Mouse (Mus musculus): ENCODE data around the gene Jagn1. TPM values are rescaled to one million over a fixed set of nuclear protein-coding genes. Genes with fewer than 3 reads are reported as not detected.

Gene Jagn1
- polyA plus RNA-seq, 1 experiment, result 32.2 TPM

GRCm38 (mm10) chr6:113469432-113469831 lies 27.1 kb downstream of the Jagn1 start:
- WGBS, result 12% methylated on average over 31 of the region's 31 CpGs
- peaks cover 4% of the 10 kb centered on the region; the same call in 1 of the 2 replicates for H3K4me1 ChIP-seq (ENCODE audit: control insufficient read depth, insufficient read depth, insufficient read length)

GRCm38 (mm10) chr6:113471297-113471936 lies 29.0 kb downstream of the Jagn1 start, which contains the start of gene Il17rc:
TSS of gene Il17rc (plus strand) at chr6:113471427.
- Histone ChIP-seq H3K27ac (ENCODE audit: insufficient read depth, low read length) (no peak within 1 kb of the TSS), H3K36me3 (ENCODE audit: control insufficient read depth, insufficient read depth, low read length) (no peaks in the 10 kb centered on the region), H3K4me3 (ENCODE audit: extremely low read depth, insufficient read depth, insufficient read length) (peak within 1 kb of the TSS; percentile 19; the same call in 1 of the 2 replicates), H3K27me3 (ENCODE audit: control insufficient read depth, insufficient read depth, low read length) (no peaks in the 10 kb centered on the region), H3K4me1 (ENCODE audit: control insufficient read depth, insufficient read depth, insufficient read length) (peaks cover 4% of the 10 kb centered on the region; the same call in 1 of the 2 replicates)
- DNase-seq (ENCODE audit: low read depth in 1 of 2, low spot score in 2 of 2), result no peak
- WGBS, result 82% methylated on average over 12 of the region's 12 CpGs
- TF ChIP-seq CTCF (IDR thresholded peaks at IDR 0.05; ENCODE audit: extremely low read depth, insufficient read depth, insufficient read length, insufficient replicate concordance) (no peak), POLR2A (IDR thresholded peaks at IDR 0.05; ENCODE audit: low read depth, low read length) (no peak)

More at GRCm38 (mm10) chr6:113469432-113469831, 27.1 kb downstream of the Jagn1 start:
- Histone ChIP-seq H3K27ac (ENCODE audit: insufficient read depth, low read length) (no peak overlapping the region), H3K27me3 (ENCODE audit: control insufficient read depth, insufficient read depth, low read length) (no peaks in the 10 kb centered on the region), H3K36me3 (ENCODE audit: control insufficient read depth, insufficient read depth, low read length) (no peaks in the 10 kb centered on the region), H3K4me3 (ENCODE audit: extremely low read depth, insufficient read depth, insufficient read length) (peak overlapping the region; percentile 44)
- peak in 1 of 2 experiments; percentile 64 for DNase-seq (ENCODE audit: low read depth in 1 of 2, low spot score in 2 of 2)
- TF ChIP-seq POLR2A (IDR thresholded peaks at IDR 0.05; ENCODE audit: low read depth, low read length), result no peak
- TF ChIP-seq CTCF (IDR thresholded peaks at IDR 0.05; ENCODE audit: extremely low read depth, insufficient read depth, insufficient read length, insufficient replicate concordance), result peak; percentile 79

GRCm38 (mm10) chr6:113472061-113472460 lies 29.7 kb downstream of the Jagn1 start:
- Histone ChIP-seq H3K36me3 (ENCODE audit: control insufficient read depth, insufficient read depth, low read length) (no peaks in the 10 kb centered on the region), H3K4me3 (ENCODE audit: extremely low read depth, insufficient read depth, insufficient read length) (no peak overlapping the region), H3K27me3 (ENCODE audit: control insufficient read depth, insufficient read depth, low read length) (no peaks in the 10 kb centered on the region), H3K27ac (ENCODE audit: insufficient read depth, low read length) (no peak overlapping the region), H3K4me1 (ENCODE audit: control insufficient read depth, insufficient read depth, insufficient read length) (peaks cover 4% of the 10 kb centered on the region; the same call in 1 of the 2 replicates)
- TF ChIP-seq CTCF (IDR thresholded peaks at IDR 0.05; ENCODE audit: extremely low read depth, insufficient read depth, insufficient read length, insufficient replicate concordance), result no peak
- no peak for TF ChIP-seq POLR2A (IDR thresholded peaks at IDR 0.05; ENCODE audit: low read depth, low read length)
- 80% methylated on average over 10 of the region's 10 CpGs for WGBS
- DNase-seq (ENCODE audit: low read depth in 1 of 2, low spot score in 2 of 2), result no peak

GRCm38 (mm10) chr6:113473246-113473645 lies 30.9 kb downstream of the Jagn1 start:
- no peaks in the 10 kb centered on the region for H3K36me3 ChIP-seq (ENCODE audit: control insufficient read depth, insufficient read depth, low read length)
- DNase-seq (ENCODE audit: low read depth in 1 of 2, low spot score in 2 of 2), result no peak
- no peaks in the 10 kb centered on the region for H3K27me3 ChIP-seq (ENCODE audit: control insufficient read depth, insufficient read depth, low read length)
- peaks cover 4% of the 10 kb centered on the region; the same call in 1 of the 2 replicates for H3K4me1 ChIP-seq (ENCODE audit: control insufficient read depth, insufficient read depth, insufficient read length)
- no peak overlapping the region for H3K27ac ChIP-seq (ENCODE audit: insufficient read depth, low read length)
- H3K4me3 ChIP-seq (ENCODE audit: extremely low read depth, insufficient read depth, insufficient read length), result no peak overlapping the region
- 58% methylated on average over 2 of the region's 2 CpGs for WGBS
- TF ChIP-seq CTCF (IDR thresholded peaks at IDR 0.05; ENCODE audit: extremely low read depth, insufficient read depth, insufficient read length, insufficient replicate concordance) (no peak), POLR2A (IDR thresholded peaks at IDR 0.05; ENCODE audit: low read depth, low read length) (no peak)

GRCm38 (mm10) chr6:113473715-113474114 lies 31.3 kb downstream of the Jagn1 start:
- no peak for DNase-seq (ENCODE audit: low read depth in 1 of 2, low spot score in 2 of 2)
- 83% methylated on average over 6 of the region's 6 CpGs for WGBS
- H3K36me3 ChIP-seq (ENCODE audit: control insufficient read depth, insufficient read depth, low read length), result no peaks in the 10 kb centered on the region
- H3K27ac ChIP-seq (ENCODE audit: insufficient read depth, low read length), result no peak overlapping the region
- peaks cover 4% of the 10 kb centered on the region; the same call in 1 of the 2 replicates for H3K4me1 ChIP-seq (ENCODE audit: control insufficient read depth, insufficient read depth, insufficient read length)
- H3K27me3 ChIP-seq (ENCODE audit: control insufficient read depth, insufficient read depth, low read length), result no peaks in the 10 kb centered on the region
- no peak overlapping the region for H3K4me3 ChIP-seq (ENCODE audit: extremely low read depth, insufficient read depth, insufficient read length)
- no peak for TF ChIP-seq POLR2A (IDR thresholded peaks at IDR 0.05; ENCODE audit: low read depth, low read length)
- TF ChIP-seq CTCF (IDR thresholded peaks at IDR 0.05; ENCODE audit: extremely low read depth, insufficient read depth, insufficient read length, insufficient replicate concordance), result no peak

GRCm38 (mm10) chr6:113477353-113477752 lies 35.0 kb downstream of the Jagn1 start:
- Histone ChIP-seq H3K4me3 (ENCODE audit: extremely low read depth, insufficient read depth, insufficient read length) (no peak overlapping the region), H3K4me1 (ENCODE audit: control insufficient read depth, insufficient read depth, insufficient read length) (peaks cover 3% of the 10 kb centered on the region; the same call in 1 of the 2 replicates), H3K27ac (ENCODE audit: insufficient read depth, low read length) (no peak overlapping the region), H3K36me3 (ENCODE audit: control insufficient read depth, insufficient read depth, low read length) (no peaks in the 10 kb centered on the region), H3K27me3 (ENCODE audit: control insufficient read depth, insufficient read depth, low read length) (no peaks in the 10 kb centered on the region)
- TF ChIP-seq CTCF (IDR thresholded peaks at IDR 0.05; ENCODE audit: extremely low read depth, insufficient read depth, insufficient read length, insufficient replicate concordance) (no peak), POLR2A (IDR thresholded peaks at IDR 0.05; ENCODE audit: low read depth, low read length) (no peak)
- WGBS, result 67% methylated on average over 7 of the region's 7 CpGs
- DNase-seq (ENCODE audit: low read depth in 1 of 2, low spot score in 2 of 2), result no peak

GRCm38 (mm10) chr6:113478906-113479305 lies 36.5 kb downstream of the Jagn1 start:
- no peak for DNase-seq (ENCODE audit: low read depth in 1 of 2, low spot score in 2 of 2)
- Histone ChIP-seq H3K4me3 (ENCODE audit: extremely low read depth, insufficient read depth, insufficient read length) (no peak overlapping the region), H3K27ac (ENCODE audit: insufficient read depth, low read length) (no peak overlapping the region), H3K36me3 (ENCODE audit: control insufficient read depth, insufficient read depth, low read length) (no peaks in the 10 kb centered on the region), H3K4me1 (ENCODE audit: control insufficient read depth, insufficient read depth, insufficient read length) (peaks cover 11% of the 10 kb centered on the region), H3K27me3 (ENCODE audit: control insufficient read depth, insufficient read depth, low read length) (no peaks in the 10 kb centered on the region)
- WGBS, result 90% methylated on average over 10 of the region's 10 CpGs
- TF ChIP-seq POLR2A (IDR thresholded peaks at IDR 0.05; ENCODE audit: low read depth, low read length), result no peak
- no peak for TF ChIP-seq CTCF (IDR thresholded peaks at IDR 0.05; ENCODE audit: extremely low read depth, insufficient read depth, insufficient read length, insufficient replicate concordance)
